Mouse (Mus musculus): ENCODE results near the gene Hjurp.

Hjurp gene

GRCm38 (mm10) chr1:88279111-88280005 lies 1.9 kb upstream of the Hjurp start:
- no peak for DNase-seq (ENCODE audit: low spot score)

GRCm38 (mm10) chr1:88277818-88278511 lies 532 bp upstream of the Hjurp start:
- no peak for DNase-seq (ENCODE audit: low spot score)

- DNase-seq (ENCODE audit: low spot score): no peak
These were observed 822 bp downstream of the Hjurp start for GRCm38 (mm10) chr1:88276524-88277097.

GRCm38 (mm10) chr1:88275698-88276523 lies 1.5 kb downstream of the Hjurp start:
- DNase-seq (ENCODE audit: low spot score): no peak

- no peak for DNase-seq (ENCODE audit: low spot score)
These were observed 2.3 kb downstream of the Hjurp start for GRCm38 (mm10) chr1:88275078-88275680.

- no peak for DNase-seq (ENCODE audit: low spot score)
These were observed 2.9 kb downstream of the Hjurp start for GRCm38 (mm10) chr1:88274371-88275077.

GRCm38 (mm10) chr1:88273832-88274231 lies 3.6 kb downstream of the Hjurp start:
- DNase-seq (ENCODE audit: low spot score): no peak

GRCm38 (mm10) chr1:88273326-88273725 lies 4.1 kb downstream of the Hjurp start:
- no peak for DNase-seq (ENCODE audit: low spot score)

GRCm38 (mm10) chr1:88272851-88273250 lies 4.6 kb downstream of the Hjurp start:
- DNase-seq (ENCODE audit: low spot score): no peak

GRCm38 (mm10) chr1:88269539-88270309 lies 7.7 kb downstream of the Hjurp start:
- DNase-seq (ENCODE audit: low spot score): no peak

GRCm38 (mm10) chr1:88268070-88268469 lies 9.4 kb downstream of the Hjurp start:
- no peak for DNase-seq (ENCODE audit: low spot score)

- no peak for DNase-seq (ENCODE audit: low spot score)
These were observed 9.9 kb downstream of the Hjurp start for GRCm38 (mm10) chr1:88267489-88267888.

GRCm38 (mm10) chr1:88266123-88266522 lies 11.3 kb downstream of the Hjurp start:
- DNase-seq (ENCODE audit: low spot score): no peak

- no peak for DNase-seq (ENCODE audit: low spot score)
These were observed 12.6 kb downstream of the Hjurp start for GRCm38 (mm10) chr1:88264869-88265240.

GRCm38 (mm10) chr1:88264237-88264868 lies 13.1 kb downstream of the Hjurp start:
- DNase-seq (ENCODE audit: low spot score): no peak

- DNase-seq (ENCODE audit: low spot score): no peak
These were observed 13.7 kb downstream of the Hjurp start for GRCm38 (mm10) chr1:88263778-88264177.

GRCm38 (mm10) chr1:88262961-88263360 lies 14.5 kb downstream of the Hjurp start:
- DNase-seq (ENCODE audit: low spot score): no peak

- no peak for DNase-seq (ENCODE audit: low spot score)
These were observed 15.2 kb downstream of the Hjurp start for GRCm38 (mm10) chr1:88262255-88262654.

GRCm38 (mm10) chr1:88261706-88262105 lies 15.7 kb downstream of the Hjurp start:
- DNase-seq (ENCODE audit: low spot score): no peak
